Mouse (Mus musculus): ENCODE data around the gene Tbcb. TPM values are rescaled to one million over a fixed set of nuclear protein-coding genes. Genes with fewer than 3 reads are reported as not detected.
A peak's percentile ranks its signal among the peaks of the same experiment; 100 is the strongest.
"Not testable (repeated sequence)": the region's sequence is repeated elsewhere in the genome, so short reads cannot be mapped to it uniquely, and the experiment has no call there.

The Tbcb gene
- polyA plus RNA-seq, 1 experiment from 2014 or later = 184 TPM

GRCm38 (mm10) chr7:30202895-30203690, 29.0 kb downstream of the Tbcb start:
- Histone ChIP-seq H3K9me3 (replicated peaks; ENCODE audit: control insufficient read depth, low read length) (no peaks in the 10 kb centered on the region), H3K9ac (ENCODE audit: low read depth, low read length) (no peak overlapping the region), H3K4me2 (no peak overlapping the region), H3K4me1 (ENCODE audit: control insufficient read depth, insufficient read depth, low read length) (peaks cover 3% of the 10 kb centered on the region; the same call in 1 of the 2 replicates), H3K27me3 (ENCODE audit: control insufficient read depth, insufficient read depth, low read length) (no peaks in the 10 kb centered on the region), H3K4me3 (ENCODE audit: low read depth, low read length) (no peak overlapping the region), H3K27ac (ENCODE audit: low read depth, low read length) (no peak overlapping the region), H3K36me3 (ENCODE audit: control insufficient read depth, insufficient read depth, low read length) (no peaks in the 10 kb centered on the region)
- WGBS (ENCODE audit: insufficient replicate concordance) = 71% methylated on average over 11 of the region's 11 CpGs
- no peak for ATAC-seq (replicated peaks; ENCODE audit: insufficient number of reproducible peaks, low FRiP score, low TSS enrichment)

DNA sequence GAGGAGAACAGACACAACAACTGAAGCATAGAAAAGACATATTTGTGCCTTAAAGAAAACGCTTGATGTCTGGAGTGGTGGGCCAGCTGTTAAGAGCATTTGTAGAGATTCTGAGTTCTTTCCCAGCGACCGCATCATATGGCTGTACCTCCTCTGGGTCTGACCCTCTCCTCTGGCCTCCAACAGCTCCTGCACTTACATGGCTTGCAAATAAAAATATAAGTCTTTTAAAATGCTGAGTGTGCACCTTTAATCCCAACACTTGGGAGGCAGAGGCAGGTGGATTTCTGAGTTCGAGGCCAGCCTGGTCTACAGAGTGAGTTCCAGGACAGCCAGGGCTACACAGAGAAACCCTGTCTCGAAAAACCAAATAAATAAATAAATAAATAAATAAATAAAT, 31.4 kb downstream of the Tbcb start:
- H3K9me3 ChIP-seq (replicated peaks; ENCODE audit: control insufficient read depth, low read length); ATAC-seq (replicated peaks; ENCODE audit: insufficient number of reproducible peaks, low FRiP score, low TSS enrichment); H3K4me3 ChIP-seq (ENCODE audit: low read depth, low read length); H3K4me1 ChIP-seq (ENCODE audit: control insufficient read depth, insufficient read depth, low read length); H3K27me3 ChIP-seq (ENCODE audit: control insufficient read depth, insufficient read depth, low read length); H3K36me3 ChIP-seq (ENCODE audit: control insufficient read depth, insufficient read depth, low read length); H3K9ac ChIP-seq (ENCODE audit: low read depth, low read length); H3K27ac ChIP-seq (ENCODE audit: low read depth, low read length); H3K4me2 ChIP-seq: not testable (repeated sequence)
- 85% methylated on average over 5 of the region's 5 CpGs for WGBS (ENCODE audit: insufficient replicate concordance)

DNA sequence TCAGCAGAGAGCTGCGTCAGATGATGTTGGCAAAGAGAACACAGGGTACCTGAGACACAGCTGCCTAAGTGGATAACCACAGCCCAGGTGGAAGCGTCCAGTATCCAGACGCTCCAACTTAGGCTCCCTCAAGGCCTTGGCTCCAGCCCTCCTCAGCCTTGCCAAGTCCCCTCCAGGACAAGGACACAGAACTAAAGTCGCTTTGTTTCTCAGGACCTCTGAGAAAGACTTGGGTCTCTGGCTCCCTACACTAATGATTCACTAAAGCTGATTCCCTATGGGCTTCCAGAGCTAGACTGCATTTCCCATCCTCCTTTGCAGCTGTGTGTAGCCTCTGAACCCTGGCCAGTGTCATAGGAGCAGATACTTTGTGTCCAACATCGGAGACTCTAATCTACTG, 31.9 kb downstream of the Tbcb start:
- no peak overlapping the region for H3K27ac ChIP-seq (ENCODE audit: low read depth, low read length)
- H3K4me2 ChIP-seq = no peak overlapping the region
- ATAC-seq (replicated peaks; ENCODE audit: insufficient number of reproducible peaks, low FRiP score, low TSS enrichment) = no peak
- H3K9ac ChIP-seq (ENCODE audit: low read depth, low read length) = no peak overlapping the region
- H3K4me1 ChIP-seq (ENCODE audit: control insufficient read depth, insufficient read depth, low read length) = peaks cover 10% of the 10 kb centered on the region; the same call in 1 of the 2 replicates
- no peaks in the 10 kb centered on the region for H3K27me3 ChIP-seq (ENCODE audit: control insufficient read depth, insufficient read depth, low read length)
- no peaks in the 10 kb centered on the region for H3K36me3 ChIP-seq (ENCODE audit: control insufficient read depth, insufficient read depth, low read length)
- WGBS (ENCODE audit: insufficient replicate concordance) = 81% methylated on average over 5 of the region's 5 CpGs
- H3K4me3 ChIP-seq (ENCODE audit: low read depth, low read length) = no peak overlapping the region
- no peaks in the 10 kb centered on the region for H3K9me3 ChIP-seq (replicated peaks; ENCODE audit: control insufficient read depth, low read length)

- WGBS (ENCODE audit: insufficient replicate concordance) = 67% methylated on average over 18 of the region's 18 CpGs
- ATAC-seq (replicated peaks; ENCODE audit: insufficient number of reproducible peaks, low FRiP score, low TSS enrichment) = no peak
- no peak overlapping the region for H3K9ac ChIP-seq (ENCODE audit: low read depth, low read length)
- H3K4me1 ChIP-seq (ENCODE audit: control insufficient read depth, insufficient read depth, low read length) = peaks cover 10% of the 10 kb centered on the region; the same call in 1 of the 2 replicates
- H3K27me3 ChIP-seq (ENCODE audit: control insufficient read depth, insufficient read depth, low read length) = no peaks in the 10 kb centered on the region
- no peak overlapping the region for H3K4me2 ChIP-seq
- no peak overlapping the region for H3K4me3 ChIP-seq (ENCODE audit: low read depth, low read length)
- H3K27ac ChIP-seq (ENCODE audit: low read depth, low read length) = no peak overlapping the region
- no peaks in the 10 kb centered on the region for H3K36me3 ChIP-seq (ENCODE audit: control insufficient read depth, insufficient read depth, low read length)
- no peaks in the 10 kb centered on the region for H3K9me3 ChIP-seq (replicated peaks; ENCODE audit: control insufficient read depth, low read length)
Measured at GRCm38 (mm10) chr7:30199498-30200139, 32.5 kb downstream of the Tbcb start.

- Histone ChIP-seq H3K27me3 (ENCODE audit: control insufficient read depth, insufficient read depth, low read length) (no peaks in the 10 kb centered on the region), H3K4me3 (ENCODE audit: low read depth, low read length) (no peak within 1 kb of the TSS), H3K27ac (ENCODE audit: low read depth, low read length) (no peak within 1 kb of the TSS), H3K9ac (ENCODE audit: low read depth, low read length) (no peak within 1 kb of the TSS), H3K9me3 (replicated peaks; ENCODE audit: control insufficient read depth, low read length) (no peaks in the 10 kb centered on the region), H3K4me2 (peak within 1 kb of the TSS; percentile 39; the same call in 1 of the 2 replicates), H3K36me3 (ENCODE audit: control insufficient read depth, insufficient read depth, low read length) (no peaks in the 10 kb centered on the region), H3K4me1 (ENCODE audit: control insufficient read depth, insufficient read depth, low read length) (peaks cover 8% of the 10 kb centered on the region)
- WGBS (ENCODE audit: insufficient replicate concordance) = 5% methylated on average over 8 of the region's 8 CpGs
- no peak for ATAC-seq (replicated peaks; ENCODE audit: insufficient number of reproducible peaks, low FRiP score, low TSS enrichment)
Measured at GRCm38 (mm10) chr7:30198481-30198971, 33.5 kb downstream of the Tbcb start, which contains the start of gene Capns1. Gene Capns1 (minus strand): TSS chr7:30198811.

DNA sequence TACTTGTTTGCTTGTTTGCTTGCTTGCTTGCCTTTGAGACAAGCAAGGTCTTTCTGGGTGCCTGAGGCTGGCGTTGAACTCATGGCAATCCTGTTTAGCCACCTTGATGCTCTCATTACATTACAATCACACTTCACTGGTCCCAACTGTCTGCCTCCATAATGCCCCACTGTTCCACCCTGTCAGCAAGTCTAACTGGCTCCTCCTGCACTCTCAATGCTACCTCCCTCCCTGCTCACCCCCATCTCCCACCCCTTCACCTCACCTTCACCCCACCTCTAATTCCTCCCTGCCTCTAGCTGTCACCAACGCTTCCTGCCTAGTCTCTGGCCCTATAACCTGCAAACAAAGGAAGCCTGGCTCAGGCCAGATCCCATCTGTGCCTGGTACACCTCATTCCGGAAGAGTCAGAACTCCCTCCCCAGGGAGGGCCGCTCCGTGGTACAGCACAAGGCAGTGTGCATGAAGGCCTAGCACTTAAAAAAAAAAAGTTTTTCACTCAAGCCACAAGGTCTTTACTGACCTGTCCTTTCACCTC, 34.4 kb downstream of the Tbcb start:
- Histone ChIP-seq H3K9ac (ENCODE audit: low read depth, low read length) (no peak overlapping the region), H3K4me1 (ENCODE audit: control insufficient read depth, insufficient read depth, low read length) (peaks cover 14% of the 10 kb centered on the region), H3K36me3 (ENCODE audit: control insufficient read depth, insufficient read depth, low read length) (no peaks in the 10 kb centered on the region), H3K27ac (ENCODE audit: low read depth, low read length) (no peak overlapping the region), H3K4me3 (ENCODE audit: low read depth, low read length) (no peak overlapping the region), H3K9me3 (replicated peaks; ENCODE audit: control insufficient read depth, low read length) (no peaks in the 10 kb centered on the region), H3K27me3 (ENCODE audit: control insufficient read depth, insufficient read depth, low read length) (no peaks in the 10 kb centered on the region), H3K4me2 (no peak overlapping the region)
- no peak for ATAC-seq (replicated peaks; ENCODE audit: insufficient number of reproducible peaks, low FRiP score, low TSS enrichment)
- 57% methylated on average over 5 of the region's 5 CpGs for WGBS (ENCODE audit: insufficient replicate concordance)

GRCm38 (mm10) chr7:30196171-30196570, 35.9 kb downstream of the Tbcb start:
- H3K9me3 ChIP-seq (replicated peaks; ENCODE audit: control insufficient read depth, low read length) = no peaks in the 10 kb centered on the region
- 76% methylated on average over 6 of the region's 6 CpGs for WGBS (ENCODE audit: insufficient replicate concordance)
- no peak overlapping the region for H3K27ac ChIP-seq (ENCODE audit: low read depth, low read length)
- no peak for ATAC-seq (replicated peaks; ENCODE audit: insufficient number of reproducible peaks, low FRiP score, low TSS enrichment)
- H3K27me3 ChIP-seq (ENCODE audit: control insufficient read depth, insufficient read depth, low read length) = no peaks in the 10 kb centered on the region
- H3K4me3 ChIP-seq (ENCODE audit: low read depth, low read length) = no peak overlapping the region
- peaks cover 6% of the 10 kb centered on the region; the same call in 1 of the 2 replicates for H3K36me3 ChIP-seq (ENCODE audit: control insufficient read depth, insufficient read depth, low read length)
- H3K4me2 ChIP-seq = no peak overlapping the region
- H3K9ac ChIP-seq (ENCODE audit: low read depth, low read length) = no peak overlapping the region
- H3K4me1 ChIP-seq (ENCODE audit: control insufficient read depth, insufficient read depth, low read length) = peaks cover 14% of the 10 kb centered on the region

DNA sequence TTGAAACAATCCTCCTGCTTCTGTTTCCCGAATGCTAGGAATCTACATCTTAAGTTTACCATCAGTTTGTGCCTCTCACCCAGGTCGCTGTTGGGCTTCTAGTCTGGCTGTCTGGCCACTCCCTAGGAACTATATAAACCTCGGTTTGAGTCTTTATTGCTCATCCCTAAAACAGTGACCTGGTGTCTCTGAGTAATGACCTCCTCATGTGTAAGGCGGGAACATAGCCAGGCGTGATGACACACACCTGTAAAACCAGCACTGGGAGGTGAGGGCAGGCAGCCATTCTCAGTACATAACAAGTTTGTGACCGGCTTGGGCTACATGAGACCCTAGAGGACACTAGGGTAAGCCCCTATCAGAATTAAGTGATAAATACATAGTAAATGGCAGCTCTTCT, 36.6 kb downstream of the Tbcb start:
- H3K9me3 ChIP-seq (replicated peaks; ENCODE audit: control insufficient read depth, low read length) = no peaks in the 10 kb centered on the region
- H3K4me2 ChIP-seq = peak overlapping the region; percentile 73
- H3K4me3 ChIP-seq (ENCODE audit: low read depth, low read length) = no peak overlapping the region
- H3K36me3 ChIP-seq (ENCODE audit: control insufficient read depth, insufficient read depth, low read length) = peaks cover 10% of the 10 kb centered on the region
- WGBS (ENCODE audit: insufficient replicate concordance) = 61% methylated on average over 6 of the region's 6 CpGs
- peaks cover 14% of the 10 kb centered on the region for H3K4me1 ChIP-seq (ENCODE audit: control insufficient read depth, insufficient read depth, low read length)
- H3K27me3 ChIP-seq (ENCODE audit: control insufficient read depth, insufficient read depth, low read length) = no peaks in the 10 kb centered on the region
- H3K9ac ChIP-seq (ENCODE audit: low read depth, low read length) = 0 out of 2 replicates have a peak overlapping the region, but pooled peaks have one; percentile 16
- ATAC-seq (replicated peaks; ENCODE audit: insufficient number of reproducible peaks, low FRiP score, low TSS enrichment) = no peak
- no peak overlapping the region for H3K27ac ChIP-seq (ENCODE audit: low read depth, low read length)
